Mouse (Mus musculus) liver, adult 2 months (tissue): Measurements from ENCODE around the gene Atp8a2. TPM values are rescaled to one million over a fixed set of nuclear protein-coding genes. Genes with fewer than 3 reads are reported as not detected.

Experiments used
- DNase-seq: peaks from one replicate; pipeline ENCODE4 v3.0.0-alpha.2; 2011; ENCODE audit warnings: low read depth, low spot score; ENCODE audit errors: extremely low read depth
- H3K27ac ChIP-seq: fragments of 200-500 bp; replicated peaks from 2 replicates; pipeline ENCODE4 v1.5.1; 2012; ENCODE audit warnings: low read depth, mild to moderate bottlenecking, control low read depth, inconsistent platforms, low read length; ENCODE audit not compliant: insufficient read depth
- H3K27me3 ChIP-seq: fragments of 200-500 bp; 2 replicates; pipeline ENCODE4 v1.6.1; 2012; ENCODE audit warnings: mild to moderate bottlenecking, moderate library complexity, low read length, inconsistent platforms; ENCODE audit not compliant: control insufficient read depth, insufficient read depth
- H3K36me3 ChIP-seq: fragments of 200-500 bp; 2 replicates; pipeline ENCODE4 v1.6.1; 2012; ENCODE audit warnings: low read length, inconsistent platforms; ENCODE audit not compliant: control insufficient read depth, insufficient read depth
- H3K4me1 ChIP-seq: fragments of 200-500 bp; 2 replicates; pipeline ENCODE4 v1.6.1; 2011; ENCODE audit warnings: low read length; ENCODE audit not compliant: control insufficient read depth, insufficient read depth
- H3K4me3 ChIP-seq: fragments of 200-500 bp; 2 replicates; pipeline ENCODE4 v1.5.1; 2011; ENCODE audit warnings: low read depth, mild to moderate bottlenecking, control low read depth, low read length, moderate library complexity; ENCODE audit not compliant: insufficient read depth
- H3K79me2 ChIP-seq: fragments of 200-500 bp; 2 replicates; pipeline ENCODE4 v1.6.1; 2012; ENCODE audit warnings: inconsistent platforms, mild to moderate bottlenecking, low read length, moderate library complexity; ENCODE audit not compliant: control insufficient read depth, insufficient read depth
- H3K9ac ChIP-seq: fragments of 200-500 bp; 2 replicates; pipeline ENCODE4 v1.6.1; 2012; ENCODE audit warnings: low read depth, mild to moderate bottlenecking, control low read depth, inconsistent platforms, low read length
- CTCF ChIP-seq: fragments of 200-500 bp; IDR thresholded peaks from 2 replicates; pipeline ENCODE4 v1.5.1; 2011; ENCODE audit warnings: low read depth, low read length, control low read depth
- POLR2A ChIP-seq: fragments of 200-500 bp; IDR thresholded peaks from 2 replicates; pipeline ENCODE4 v1.6.1; 2011; ENCODE audit warnings: low read length, control low read depth; ENCODE audit not compliant: insufficient read depth; ENCODE audit errors: extremely low read depth
- WGBS: fragments of 180-500 bp; shearing (Covaris S2); methylation state at CpG from one replicate; pipeline ENCODE4 v1.1.7; 2018; 5-methylcytosine and 5-hydroxymethylcytosine counted together
- polyA plus RNA-seq: library from polyadenylated mRNA; depleted of rRNA; stranded (reverse); fragments of >200 nt; gene quantifications from 2 replicates; pipeline ENCODE4 v1.2.3, GENCODE M21; 2012
- total RNA-seq: library from RNA; depleted of rRNA; stranded (reverse); fragments of >200 nt; gene quantifications from 2 replicates; pipeline ENCODE4 v1.2.3, GENCODE M21; 2014

The Atp8a2 gene
- total and polyA plus RNA-seq, 2 experiments = 0.02 to 0.18 TPM

- Histone ChIP-seq H3K4me3 (peak overlapping the region; percentile 51; the same call in 1 of the 2 replicates), H3K9ac (no peak overlapping the region), H3K27me3 (0 out of 2 replicates have a peak, but pooled peaks cover 5% of the 10 kb centered on the region), H3K4me1 (peaks cover 3% of the 10 kb centered on the region), H3K79me2 (no peaks in the 10 kb centered on the region), H3K36me3 (no peaks in the 10 kb centered on the region), H3K27ac (no peak overlapping the region)
- WGBS = 27% methylated on average over 9 of the region's 9 CpGs
- no peak for DNase-seq
- TF ChIP-seq CTCF = no peak
- no peak for TF ChIP-seq POLR2A
Measured at GRCm38 (mm10) chr14:60176469-60176890, 20.5 kb downstream of the Atp8a2 start.

- WGBS = 85% methylated on average over 12 of the region's 12 CpGs
- H3K27me3 ChIP-seq = 0 out of 2 replicates have a peak, but pooled peaks cover under 1% of the 10 kb centered on the region
Measured at GRCm38 (mm10) chr14:60172286-60173055, 24.5 kb downstream of the Atp8a2 start.

GRCm38 (mm10) chr14:60170845-60171610 is 26.0 kb downstream of the Atp8a2 start:
- no peaks in the 10 kb centered on the region for H3K27me3 ChIP-seq
- no peaks in the 10 kb centered on the region for H3K79me2 ChIP-seq
- no peak overlapping the region for H3K9ac ChIP-seq
- WGBS = 80% methylated on average over 16 of the region's 16 CpGs
- no peak for DNase-seq
- H3K4me1 ChIP-seq = no peaks in the 10 kb centered on the region
- no peak overlapping the region for H3K4me3 ChIP-seq
- no peak for TF ChIP-seq CTCF
- no peak for TF ChIP-seq POLR2A
- no peak overlapping the region for H3K27ac ChIP-seq
- no peaks in the 10 kb centered on the region for H3K36me3 ChIP-seq

More at GRCm38 (mm10) chr14:60172286-60173055, 24.5 kb downstream of the Atp8a2 start:
- DNase-seq = no peak
- TF ChIP-seq CTCF (no peak), POLR2A (no peak)
- Histone ChIP-seq H3K9ac (no peak overlapping the region), H3K4me1 (peaks cover 3% of the 10 kb centered on the region; the same call in 1 of the 2 replicates), H3K36me3 (no peaks in the 10 kb centered on the region), H3K27ac (no peak overlapping the region), H3K79me2 (no peaks in the 10 kb centered on the region), H3K4me3 (no peak overlapping the region)

DNA sequence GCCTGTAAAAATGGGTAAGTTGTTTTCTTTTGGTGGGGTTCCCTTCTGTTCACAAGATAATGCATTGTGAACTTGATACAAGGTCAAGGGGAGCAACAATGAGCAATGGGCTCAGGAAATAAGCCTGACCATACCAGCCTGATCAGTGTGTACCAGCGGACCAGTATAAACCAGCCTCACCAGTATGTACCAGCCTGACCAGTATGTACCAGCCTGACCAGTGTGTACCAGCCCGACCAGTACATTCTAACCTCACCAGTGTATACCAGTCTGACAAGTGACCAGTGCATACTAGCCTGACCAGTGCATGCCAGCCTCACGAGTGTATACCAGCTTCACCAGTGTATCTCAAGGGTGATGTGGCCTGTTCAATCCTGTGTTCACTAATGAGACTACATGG is 33.6 kb downstream of the Atp8a2 start:
- no peak overlapping the region for H3K4me3 ChIP-seq
- H3K27me3 ChIP-seq = no peaks in the 10 kb centered on the region; the same call in 1 of the 2 replicates
- H3K27ac ChIP-seq = no peak overlapping the region
- H3K9ac ChIP-seq = no peak overlapping the region
- TF ChIP-seq POLR2A (no peak), CTCF (no peak)
- no peaks in the 10 kb centered on the region for H3K79me2 ChIP-seq
- no peaks in the 10 kb centered on the region for H3K36me3 ChIP-seq
- no peaks in the 10 kb centered on the region for H3K4me1 ChIP-seq
- DNase-seq = no peak
- 91% methylated on average over 3 of the region's 3 CpGs for WGBS

DNA sequence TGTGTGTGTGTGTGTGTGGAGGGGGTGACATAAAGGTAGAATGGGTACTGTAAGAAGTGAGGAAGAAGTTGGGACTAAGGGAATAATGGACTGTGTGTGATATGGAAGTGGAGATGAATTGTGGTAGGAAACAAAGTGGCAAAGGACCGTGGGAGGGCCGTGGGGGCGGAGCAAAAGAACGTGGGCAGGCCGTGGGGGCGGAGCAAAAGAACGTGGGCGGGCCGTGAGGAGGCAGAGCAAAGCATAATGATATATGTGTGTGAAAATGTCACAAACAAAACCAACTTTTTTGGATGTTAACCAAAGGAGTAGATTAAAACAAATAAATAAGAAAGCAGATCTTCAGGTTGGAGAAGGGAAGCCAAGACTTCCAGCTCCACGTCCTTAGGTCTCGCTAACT is 44.6 kb downstream of the Atp8a2 start:
- H3K4me3 ChIP-seq = no peak overlapping the region
- H3K36me3 ChIP-seq = no peaks in the 10 kb centered on the region
- TF ChIP-seq CTCF (no peak), POLR2A (no peak)
- no peaks in the 10 kb centered on the region for H3K4me1 ChIP-seq
- H3K9ac ChIP-seq = no peak overlapping the region
- H3K27ac ChIP-seq = no peak overlapping the region
- no peak for DNase-seq
- WGBS = 76% methylated on average over 11 of the region's 11 CpGs
- no peaks in the 10 kb centered on the region for H3K27me3 ChIP-seq
- no peaks in the 10 kb centered on the region for H3K79me2 ChIP-seq
